Mouse (Mus musculus): Measurements from ENCODE around the gene Thop1.

Thop1 gene

GRCm38 (mm10) chr10:81106113-81106721, 36.4 kb downstream of the Thop1 start:
- DNase-seq (ENCODE audit: low read depth in 2 of 2, low spot score in 2 of 2): peak; percentile 82 to 89

GRCm38 (mm10) chr10:81112946-81113345, 43.1 kb downstream of the Thop1 start:
- DNase-seq (ENCODE audit: low read depth in 2 of 2, low spot score in 2 of 2): no peak

GRCm38 (mm10) chr10:81119625-81120024, 49.8 kb downstream of the Thop1 start:
- no peak for DNase-seq (ENCODE audit: low read depth in 2 of 2, low spot score in 2 of 2)

GRCm38 (mm10) chr10:81120650-81121049, 50.8 kb downstream of the Thop1 start:
- DNase-seq (ENCODE audit: low read depth in 2 of 2, low spot score in 2 of 2): no peak

- DNase-seq (ENCODE audit: low read depth in 2 of 2, low spot score in 2 of 2): no peak
Measured at GRCm38 (mm10) chr10:81122889-81123288, 53.1 kb downstream of the Thop1 start.

- DNase-seq (ENCODE audit: low read depth in 2 of 2, low spot score in 2 of 2): no peak
Measured at GRCm38 (mm10) chr10:81123500-81123899, 53.7 kb downstream of the Thop1 start.

Measured in CD8-positive naive resting alpha-beta T cell, adult 2 months (primary cell).